Comparison of ENCODE assay signal across 9 mouse cellular contexts in genomic region chr2:165317621-165318263, GRCm38 (mm10). TPM values are rescaled to one million over a fixed set of nuclear protein-coding genes. Genes with fewer than 3 reads are reported as not detected.
DNase-seq lines count a peak whose midpoint lies in the region; ATAC-seq and TF ChIP-seq lines count a peak whose summit lies in the region.
"Had no signal": no experiment of that assay in that cellular context is flagged by ENCODE, and none has a peak within 500 bp of the region (broad histone marks: within the 10 kb centered on the region; RNA-seq: fewer than 3 reads in every experiment).

No protein-coding gene starts in this region.

- TF ChIP-seq CTCF in spleen, adult 2 months (IDR thresholded peaks at IDR 0.05; ENCODE audit: extremely low read depth, insufficient read depth, insufficient read length, insufficient replicate concordance) = no peak

- peak; percentile 27 for DNase-seq in cerebellum, adult 9-10 months
- DNase-seq in cerebellum, postnatal 4 days (ENCODE audit: low spot score in 2 of 2) = no peak
- no peak for DNase-seq in spleen, adult 2 months (ENCODE audit: low read depth in 1 of 2, low spot score in 2 of 2)
- no peak for DNase-seq in spleen, postnatal 4 days (ENCODE audit: low spot score in 2 of 2)
- no peak for DNase-seq in adrenal gland, postnatal 36 days
- no peak for DNase-seq in left cerebral cortex, postnatal 10 days (ENCODE audit: extremely low spot score in 1 of 2, low spot score in 2 of 2)
- DNase-seq in thymus, postnatal 36 days = no peak

- H3K4me1 ChIP-seq in spleen, adult 2 months (ENCODE audit: control insufficient read depth, insufficient read depth, insufficient read length) = peaks cover 26% of the 10 kb centered on the region; the same call in 1 of the 2 replicates

- intact Hi-C loops in left cerebral cortex, postnatal 10 days (cut with DNase I) = no loop called here

- peak overlapping the region; percentile 69 for H3K27ac ChIP-seq in spleen, adult 2 months (ENCODE audit: insufficient read depth, low read length)

- H3K27me3 ChIP-seq in spleen, adult 2 months (ENCODE audit: control insufficient read depth, insufficient read depth, low read length) = no peaks in the 10 kb centered on the region

- peak; percentile 15; the same call in 1 of the 2 replicates for ATAC-seq in megakaryocyte, adult 5-6 weeks (ENCODE audit: poor library complexity, severe bottlenecking)

- H3K4me3 ChIP-seq in spleen, adult 2 months (ENCODE audit: extremely low read depth, insufficient read depth, insufficient read length) = no peak overlapping the region

- no peak for TF ChIP-seq POLR2A in spleen, adult 2 months (IDR thresholded peaks at IDR 0.05; ENCODE audit: low read depth, low read length)

- peaks cover 17% of the 10 kb centered on the region for H3K36me3 ChIP-seq in spleen, adult 2 months (ENCODE audit: control insufficient read depth, insufficient read depth, low read length)

- WGBS in spleen, adult 2 months = 54% methylated on average over 16 of the region's 16 CpGs

RNA-seq across cellular contexts. Expression of gene Elmo2, which starts 8.5 kb away (rescaled TPM):
- 62.3 and 91.0 TPM in 2 replicates for polyA plus RNA-seq in spleen, adult 2 months (2012; rRNA removed)
- total RNA-seq in megakaryocyte, adult 5-6 weeks (2015) = 128 and 133 TPM in 2 replicates
- 89.7 and 94.8 TPM in 2 replicates for total RNA-seq in megakaryocyte, adult 5-6 weeks (2017)
- 10 to 100 TPM; 25.8 to 27.9 TPM for total RNA-seq in adrenal gland, postnatal 36 days (2021)
- total RNA-seq in left cerebral cortex, postnatal 10 days (2021) = 100 to 1,000 TPM; 102 to 104 TPM

RNA-seq across cellular contexts. Expression of gene Slc35c2, which starts 30.1 kb away (rescaled TPM):
- polyA plus RNA-seq in spleen, adult 2 months (2012; rRNA removed) = 77.7 and 99.2 TPM in 2 replicates
- 57.2 and 57.5 TPM in 2 replicates for total RNA-seq in megakaryocyte, adult 5-6 weeks (2015)
- total RNA-seq in megakaryocyte, adult 5-6 weeks (2017) = 52.8 and 71.8 TPM in 2 replicates
- 10 to 100 TPM; 44.4 to 59.5 TPM for total RNA-seq in adrenal gland, postnatal 36 days (2021)
- 10 to 100 TPM; 44.4 to 49.3 TPM for total RNA-seq in left cerebral cortex, postnatal 10 days (2021)

RNA-seq across cellular contexts. Expression of gene Zfp663, which starts 50.8 kb away (rescaled TPM):
- polyA plus RNA-seq in spleen, adult 2 months (2012; rRNA removed) = 0.13 TPM in 1 of 2 replicates, not detected in the other
- total RNA-seq in megakaryocyte, adult 5-6 weeks (2015) = not detected in 2 replicates
- total RNA-seq in megakaryocyte, adult 5-6 weeks (2017) = not detected in 2 replicates
- not detected for total RNA-seq in adrenal gland, postnatal 36 days (2021)
- under 1 TPM; 0.59 to 0.79 TPM for total RNA-seq in left cerebral cortex, postnatal 10 days (2021)
- total RNA-seq: adrenal gland, postnatal 14 days had no signal
